Mouse (Mus musculus) limb, embryonic 13.5 days (tissue): Measurements from ENCODE around the gene Rad17. TPM values are rescaled to one million over a fixed set of nuclear protein-coding genes. Genes with fewer than 3 reads are reported as not detected.

Experiments used
- ATAC-seq: fragments of 200-750 bp; cut with Nextera tagmentation; 2 replicates; pipeline ENCODE4 v1.8.0; 2017; ENCODE audit warnings: low read depth, moderate number of reproducible peaks, moderate TSS enrichment; ENCODE audit not compliant: low FRiP score
- H3K27ac ChIP-seq: fragments of 300-500 bp; sonication (generic); 2 replicates; pipeline ENCODE4 v1.5.1; 2015; ENCODE audit warnings: inconsistent platforms, mild to moderate bottlenecking, moderate library complexity
- H3K27me3 ChIP-seq: fragments of 300-500 bp; sonication (generic); 2 replicates; pipeline ENCODE4 v1.6.1; 2015; ENCODE audit warnings: mild to moderate bottlenecking, inconsistent platforms
- H3K36me3 ChIP-seq: fragments of 300-500 bp; sonication (generic); 2 replicates; pipeline ENCODE4 v1.6.1; 2015; ENCODE audit warnings: inconsistent platforms, mild to moderate bottlenecking, moderate library complexity
- H3K4me1 ChIP-seq: fragments of 300-500 bp; sonication (generic); 2 replicates; pipeline ENCODE4 v1.6.1; 2015; ENCODE audit warnings: inconsistent platforms
- H3K4me2 ChIP-seq: fragments of 300-500 bp; sonication (generic); replicated peaks from 2 replicates; pipeline ENCODE4 v1.6.1; 2015; ENCODE audit warnings: inconsistent platforms, mild to moderate bottlenecking, moderate library complexity
- H3K4me3 ChIP-seq: fragments of 300-500 bp; sonication (generic); 2 replicates; pipeline ENCODE4 v1.5.1; 2015; ENCODE audit warnings: moderate library complexity, mild to moderate bottlenecking, inconsistent platforms
- H3K9ac ChIP-seq: fragments of 300-500 bp; sonication (generic); 2 replicates; pipeline ENCODE4 v1.6.1; 2015; ENCODE audit warnings: mild to moderate bottlenecking, inconsistent platforms
- H3K9me3 ChIP-seq: fragments of 300-500 bp; sonication (generic); 2 replicates; pipeline ENCODE4 v1.6.1; 2016; ENCODE audit warnings: inconsistent platforms
- WGBS: fragments of 180-500 bp; shearing (Covaris S2); methylation state at CpG from one replicate; pipeline ENCODE4 v1.1.7; 2015; 5-methylcytosine and 5-hydroxymethylcytosine counted together
- polyA plus RNA-seq: library from polyadenylated mRNA; unstranded; fragments of >200 nt; fragmentation: Nextera tagmentation; extraction: Ambion mirVana; gene quantifications from 2 replicates; pipeline ENCODE4 v1.2.1, GENCODE M21; 2015

The Rad17 gene
- polyA plus RNA-seq = 24.5 and 26.2 TPM in 2 replicates

- no peaks in the 10 kb centered on the region for H3K27me3 ChIP-seq
- no peaks in the 10 kb centered on the region for H3K9me3 ChIP-seq
- H3K9ac ChIP-seq = peak within 1 kb of the TSS; percentile 91
- peak within 1 kb of the TSS; percentile 86 for H3K27ac ChIP-seq
- under 1% methylated on average over 51 of the region's 73 CpGs for WGBS
- ATAC-seq = peak; percentile 98
- H3K4me1 ChIP-seq = peaks cover 8% of the 10 kb centered on the region
- peaks cover 25% of the 10 kb centered on the region for H3K36me3 ChIP-seq
- H3K4me3 ChIP-seq = peak within 1 kb of the TSS; percentile 96
- peak within 1 kb of the TSS; percentile 93 for H3K4me2 ChIP-seq
Observed at GRCm38 (mm10) chr13:100650550-100651438, at the start of gene Rad17, which contains the start of gene Ak6. Gene Rad17 (minus strand): TSS chr13:100651051. Gene Ak6 (plus strand): TSS chr13:100650979.

GRCm38 (mm10) chr13:100698866-100699265 lies 48.0 kb upstream of the Rad17 start:
- Histone ChIP-seq H3K36me3 (peaks cover 83% of the 10 kb centered on the region), H3K4me1 (no peaks in the 10 kb centered on the region), H3K9ac (no peak overlapping the region), H3K4me2 (no peak overlapping the region), H3K4me3 (no peak overlapping the region), H3K27ac (no peak overlapping the region), H3K27me3 (no peaks in the 10 kb centered on the region), H3K9me3 (no peaks in the 10 kb centered on the region)
- WGBS = 97% methylated on average over 10 of the region's 10 CpGs
- no peak for ATAC-seq

- 93% methylated on average over 3 of the region's 3 CpGs for WGBS
- Histone ChIP-seq H3K9ac (no peak overlapping the region), H3K27me3 (no peaks in the 10 kb centered on the region), H3K4me1 (no peaks in the 10 kb centered on the region), H3K36me3 (peaks cover 71% of the 10 kb centered on the region), H3K4me2 (no peak overlapping the region), H3K27ac (no peak overlapping the region), H3K9me3 (no peaks in the 10 kb centered on the region), H3K4me3 (no peak overlapping the region)
- ATAC-seq = no peak
Observed at GRCm38 (mm10) chr13:100697541-100697940, 46.7 kb upstream of the Rad17 start.

- Histone ChIP-seq H3K9ac (no peak overlapping the region), H3K36me3 (0 out of 2 replicates have a peak, but pooled peaks cover 3% of the 10 kb centered on the region), H3K4me3 (no peak overlapping the region), H3K4me2 (no peak overlapping the region), H3K9me3 (no peaks in the 10 kb centered on the region), H3K27ac (no peak overlapping the region), H3K4me1 (no peaks in the 10 kb centered on the region), H3K27me3 (no peaks in the 10 kb centered on the region)
- 66% methylated on average over 7 of the region's 7 CpGs for WGBS
- no peak for ATAC-seq
Observed at GRCm38 (mm10) chr13:100687513-100687912, 36.7 kb upstream of the Rad17 start.

GRCm38 (mm10) chr13:100684355-100684754 lies 33.5 kb upstream of the Rad17 start:
- Histone ChIP-seq H3K27me3 (no peaks in the 10 kb centered on the region), H3K4me1 (no peaks in the 10 kb centered on the region), H3K27ac (no peak overlapping the region), H3K4me3 (no peak overlapping the region), H3K4me2 (no peak overlapping the region), H3K9ac (no peak overlapping the region), H3K9me3 (no peaks in the 10 kb centered on the region), H3K36me3 (no peaks in the 10 kb centered on the region)
- no peak for ATAC-seq
- 67% methylated on average over 2 of the region's 2 CpGs for WGBS

- Histone ChIP-seq H3K4me2 (no peak overlapping the region), H3K36me3 (no peaks in the 10 kb centered on the region), H3K27me3 (no peaks in the 10 kb centered on the region), H3K9ac (no peak overlapping the region), H3K9me3 (no peaks in the 10 kb centered on the region), H3K4me3 (no peak overlapping the region), H3K4me1 (no peaks in the 10 kb centered on the region), H3K27ac (no peak overlapping the region)
- 83% methylated on average over 2 of the region's 2 CpGs for WGBS
- no peak for ATAC-seq
Observed at GRCm38 (mm10) chr13:100682837-100683236, 32.0 kb upstream of the Rad17 start.

GRCm38 (mm10) chr13:100681615-100682014 lies 30.8 kb upstream of the Rad17 start:
- Histone ChIP-seq H3K4me3 (no peak overlapping the region), H3K4me2 (no peak overlapping the region), H3K27me3 (no peaks in the 10 kb centered on the region), H3K4me1 (no peaks in the 10 kb centered on the region), H3K27ac (no peak overlapping the region), H3K36me3 (no peaks in the 10 kb centered on the region), H3K9me3 (no peaks in the 10 kb centered on the region), H3K9ac (no peak overlapping the region)
- ATAC-seq = no peak
- 85% methylated on average over 8 of the region's 8 CpGs for WGBS

GRCm38 (mm10) chr13:100675936-100676635 lies 25.2 kb upstream of the Rad17 start:
- H3K4me1 ChIP-seq = no peaks in the 10 kb centered on the region
- no peak overlapping the region for H3K27ac ChIP-seq
- ATAC-seq = no peak
- H3K27me3 ChIP-seq = no peaks in the 10 kb centered on the region
- H3K4me3 ChIP-seq = no peak overlapping the region
- no peak overlapping the region for H3K4me2 ChIP-seq
- H3K36me3 ChIP-seq = no peaks in the 10 kb centered on the region
- no peaks in the 10 kb centered on the region for H3K9me3 ChIP-seq
- H3K9ac ChIP-seq = no peak overlapping the region
- 89% methylated on average over 15 of the region's 15 CpGs for WGBS

GRCm38 (mm10) chr13:100670181-100670741 lies 19.4 kb upstream of the Rad17 start:
- no peak for ATAC-seq
- Histone ChIP-seq H3K36me3 (peaks cover 16% of the 10 kb centered on the region), H3K4me1 (peaks cover 9% of the 10 kb centered on the region; the same call in 1 of the 2 replicates), H3K27me3 (no peaks in the 10 kb centered on the region), H3K4me2 (peak overlapping the region; percentile 84), H3K9ac (peak overlapping the region; percentile 70; the same call in 1 of the 2 replicates), H3K4me3 (peak overlapping the region; percentile 62), H3K27ac (no peak overlapping the region), H3K9me3 (no peaks in the 10 kb centered on the region)
- 56% methylated on average over 9 of the region's 9 CpGs for WGBS

- Histone ChIP-seq H3K4me2 (peak within 1 kb of the TSS; percentile 84), H3K27me3 (no peaks in the 10 kb centered on the region), H3K4me3 (peak within 1 kb of the TSS; percentile 62), H3K9ac (peak within 1 kb of the TSS; percentile 70), H3K36me3 (peaks cover 16% of the 10 kb centered on the region), H3K4me1 (peaks cover 9% of the 10 kb centered on the region; the same call in 1 of the 2 replicates), H3K27ac (0 out of 2 replicates have a peak within 1 kb of the TSS, but pooled peaks have one; percentile 22), H3K9me3 (no peaks in the 10 kb centered on the region)
- peak; percentile 73; the same call in 1 of the 2 replicates for ATAC-seq
- under 1% methylated on average over 44 of the region's 44 CpGs for WGBS
Observed at GRCm38 (mm10) chr13:100669291-100670022, 18.6 kb upstream of the Rad17 start, which contains the start of gene Ccdc125. Gene Ccdc125 (plus strand): TSS chr13:100669717.

GRCm38 (mm10) chr13:100659864-100660456 lies 9.1 kb upstream of the Rad17 start:
- Histone ChIP-seq H3K9me3 (no peaks in the 10 kb centered on the region), H3K4me1 (no peaks in the 10 kb centered on the region), H3K27me3 (no peaks in the 10 kb centered on the region), H3K4me2 (no peak overlapping the region), H3K4me3 (no peak overlapping the region), H3K36me3 (peaks cover 31% of the 10 kb centered on the region), H3K9ac (no peak overlapping the region), H3K27ac (no peak overlapping the region)
- ATAC-seq = no peak; the same call in 1 of the 2 replicates
- 39% methylated on average over 4 of the region's 4 CpGs for WGBS
